Mouse (Mus musculus): ENCODE measurements around the gene Usp1. TPM values are rescaled to one million over a fixed set of nuclear protein-coding genes. Genes with fewer than 3 reads are reported as not detected.
A peak's percentile ranks its signal among the peaks of the same experiment; 100 is the strongest.

Usp1 gene
- 41.1 and 41.7 TPM in 2 replicates for polyA plus RNA-seq (2015; fragmentation: Nextera tagmentation; extraction: Ambion mirVana)

DNA sequence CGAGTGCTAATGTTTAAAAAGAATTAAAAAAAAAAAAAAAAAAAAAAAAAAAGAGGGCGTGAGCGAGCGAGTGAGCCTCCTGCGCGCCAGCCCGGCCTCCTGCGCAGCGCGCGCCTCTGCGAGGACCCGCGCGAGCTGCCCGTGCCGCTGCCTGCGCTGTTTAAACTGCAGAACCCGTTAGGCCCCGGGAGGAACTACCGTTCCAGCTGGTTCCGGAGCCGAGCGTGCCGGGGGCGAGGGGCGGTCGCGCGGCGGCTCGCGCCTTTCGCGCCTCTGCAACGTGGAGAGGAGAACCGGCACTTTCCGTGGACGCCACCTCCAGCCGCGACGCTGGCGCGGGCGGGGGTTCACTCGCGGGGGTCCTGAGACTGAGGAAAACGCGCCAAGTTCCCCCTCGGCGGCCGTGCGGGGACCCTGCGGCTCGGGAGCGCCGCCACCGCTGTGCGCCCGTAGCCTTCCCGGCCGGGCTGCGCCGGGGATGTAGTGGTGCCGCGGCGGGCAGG lies at the start of gene Usp1:
TSS of gene Usp1 (plus strand) at position 243 of the 503 bp plus-strand sequence.
- H3K4me2 ChIP-seq (ENCODE audit: low read depth, low read length): peak within 1 kb of the TSS; percentile 94
- H3K4me1 ChIP-seq (ENCODE audit: control insufficient read depth, low read depth, low read length): peaks cover 12% of the 10 kb centered on the region
- WGBS (ENCODE audit: insufficient replicate concordance): under 1% methylated on average over 63 of the region's 67 CpGs
- peak within 1 kb of the TSS; percentile 97 for H3K4me3 ChIP-seq (ENCODE audit: low read depth, low read length)
- H3K27ac ChIP-seq (ENCODE audit: low read length): peak within 1 kb of the TSS; percentile 99
- no peaks in the 10 kb centered on the region for H3K9me3 ChIP-seq (replicated peaks; ENCODE audit: control insufficient read depth, low read length)
- no peaks in the 10 kb centered on the region for H3K36me3 ChIP-seq (ENCODE audit: control insufficient read depth, insufficient read depth)
- peak; percentile 12 for ATAC-seq (ENCODE audit: low read depth)
- H3K9ac ChIP-seq (ENCODE audit: low read depth, low read length): peak within 1 kb of the TSS; percentile 98
- no peaks in the 10 kb centered on the region for H3K27me3 ChIP-seq (ENCODE audit: control insufficient read depth, insufficient read depth, low read depth, low read length)

DNA sequence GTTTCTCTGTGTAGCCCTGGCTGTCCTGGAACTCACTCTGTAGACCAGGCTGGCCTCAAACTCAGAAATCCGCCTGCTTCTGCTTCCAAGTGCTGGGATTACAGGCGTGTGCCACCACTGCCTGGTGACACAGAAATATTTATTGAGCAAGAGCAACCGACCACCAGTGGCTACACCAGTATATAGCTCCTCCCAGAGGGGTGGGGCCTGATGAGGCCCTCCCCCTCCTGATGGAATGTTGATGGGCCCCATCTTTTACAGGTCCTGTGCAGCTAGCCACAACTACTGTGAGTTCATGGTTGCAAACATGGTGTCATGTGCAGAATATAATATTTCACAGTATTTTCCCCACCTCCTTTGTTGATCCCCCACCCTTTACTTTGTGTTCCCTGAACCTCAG lies 40.9 kb upstream of the Usp1 start:
- H3K36me3 ChIP-seq (ENCODE audit: control insufficient read depth, insufficient read depth): no peaks in the 10 kb centered on the region
- no peak overlapping the region for H3K4me3 ChIP-seq (ENCODE audit: low read depth, low read length)
- no peak overlapping the region for H3K9ac ChIP-seq (ENCODE audit: low read depth, low read length)
- no peaks in the 10 kb centered on the region for H3K9me3 ChIP-seq (replicated peaks; ENCODE audit: control insufficient read depth, low read length)
- 53% methylated on average over 3 of the region's 3 CpGs for WGBS (ENCODE audit: insufficient replicate concordance)
- no peak overlapping the region for H3K27ac ChIP-seq (ENCODE audit: low read length)
- H3K27me3 ChIP-seq (ENCODE audit: control insufficient read depth, insufficient read depth, low read depth, low read length): no peaks in the 10 kb centered on the region
- no peak for ATAC-seq (ENCODE audit: low read depth)
- no peak overlapping the region for H3K4me2 ChIP-seq (ENCODE audit: low read depth, low read length)
- no peaks in the 10 kb centered on the region for H3K4me1 ChIP-seq (ENCODE audit: control insufficient read depth, low read depth, low read length)

DNA sequence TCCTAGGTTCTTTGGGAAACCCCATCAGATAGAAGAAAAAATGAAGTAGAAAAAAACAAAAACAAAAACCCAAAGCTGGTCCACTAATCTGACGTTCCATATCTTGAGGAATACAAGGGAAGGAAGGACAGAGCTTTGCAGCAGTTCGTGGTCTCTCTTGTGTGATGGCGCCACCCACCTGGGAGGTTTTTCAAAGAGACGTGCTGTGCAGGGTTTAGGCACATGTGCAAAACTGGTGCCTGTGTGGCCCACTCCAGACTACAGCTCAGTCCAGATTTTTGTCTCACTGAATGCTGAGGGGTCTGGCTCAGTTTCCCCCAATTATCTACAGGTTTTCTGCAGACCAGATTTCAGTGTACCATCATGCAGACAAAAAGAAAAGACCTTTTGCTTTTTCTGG lies 37.2 kb upstream of the Usp1 start:
- H3K9ac ChIP-seq (ENCODE audit: low read depth, low read length): no peak overlapping the region
- no peaks in the 10 kb centered on the region for H3K4me1 ChIP-seq (ENCODE audit: control insufficient read depth, low read depth, low read length)
- H3K36me3 ChIP-seq (ENCODE audit: control insufficient read depth, insufficient read depth): no peaks in the 10 kb centered on the region
- WGBS (ENCODE audit: insufficient replicate concordance): 52% methylated on average over 4 of the region's 4 CpGs
- H3K27me3 ChIP-seq (ENCODE audit: control insufficient read depth, insufficient read depth, low read depth, low read length): no peaks in the 10 kb centered on the region
- H3K27ac ChIP-seq (ENCODE audit: low read length): no peak overlapping the region
- no peak for ATAC-seq (ENCODE audit: low read depth)
- no peak overlapping the region for H3K4me3 ChIP-seq (ENCODE audit: low read depth, low read length)
- H3K9me3 ChIP-seq (replicated peaks; ENCODE audit: control insufficient read depth, low read length): no peaks in the 10 kb centered on the region
- H3K4me2 ChIP-seq (ENCODE audit: low read depth, low read length): no peak overlapping the region

DNA sequence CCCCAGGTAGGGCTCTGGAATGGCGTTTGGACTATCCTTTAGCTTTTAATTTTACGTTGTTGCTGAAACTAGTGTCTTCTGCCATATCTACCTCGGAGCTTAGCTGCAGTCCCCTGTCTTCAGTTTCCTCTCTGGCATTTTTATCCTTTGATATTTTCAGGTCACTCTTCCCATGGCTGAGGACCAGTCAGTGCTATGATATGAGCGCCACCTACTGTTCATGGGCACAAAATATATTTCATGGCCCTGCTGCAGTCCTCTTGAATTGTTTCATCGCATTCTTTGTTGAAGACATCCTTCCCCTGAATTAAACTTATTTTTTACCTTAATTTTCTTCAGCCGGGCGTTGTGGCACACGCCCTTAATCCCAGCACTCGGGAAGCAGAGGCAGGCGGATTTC lies 36.5 kb upstream of the Usp1 start:
- ATAC-seq (ENCODE audit: low read depth): no peak
- Histone ChIP-seq H3K9me3 (replicated peaks; ENCODE audit: control insufficient read depth, low read length) (no peaks in the 10 kb centered on the region), H3K4me1 (ENCODE audit: control insufficient read depth, low read depth, low read length) (no peaks in the 10 kb centered on the region), H3K27ac (ENCODE audit: low read length) (no peak overlapping the region), H3K4me3 (ENCODE audit: low read depth, low read length) (no peak overlapping the region), H3K9ac (ENCODE audit: low read depth, low read length) (no peak overlapping the region), H3K27me3 (ENCODE audit: control insufficient read depth, insufficient read depth, low read depth, low read length) (no peaks in the 10 kb centered on the region), H3K36me3 (ENCODE audit: control insufficient read depth, insufficient read depth) (no peaks in the 10 kb centered on the region), H3K4me2 (ENCODE audit: low read depth, low read length) (no peak overlapping the region)
- 20% methylated on average over 10 of the region's 10 CpGs for WGBS (ENCODE audit: insufficient replicate concordance)

DNA sequence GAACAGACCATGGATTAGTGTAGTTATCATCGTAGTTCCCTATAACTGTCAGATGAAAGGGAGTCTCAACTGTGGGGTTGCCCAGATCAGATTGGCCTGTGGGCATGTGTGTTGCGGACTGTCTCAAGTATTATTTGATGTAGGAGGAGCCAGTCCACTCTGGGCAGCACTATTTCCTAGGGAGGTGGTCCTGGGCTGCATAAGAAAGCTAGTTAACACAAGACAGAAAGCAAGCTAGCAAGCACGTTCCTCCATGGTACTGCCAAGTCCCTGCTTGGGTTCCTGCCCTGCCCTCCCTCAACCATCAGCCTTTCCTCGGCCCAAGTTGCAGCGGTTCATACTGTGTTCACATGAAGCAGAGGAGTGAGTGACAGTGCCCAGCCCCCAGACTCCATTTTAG lies 13.4 kb upstream of the Usp1 start:
- no peak for ATAC-seq (ENCODE audit: low read depth)
- 69% methylated on average over 5 of the region's 5 CpGs for WGBS (ENCODE audit: insufficient replicate concordance)
- H3K36me3 ChIP-seq (ENCODE audit: control insufficient read depth, insufficient read depth): no peaks in the 10 kb centered on the region

DNA sequence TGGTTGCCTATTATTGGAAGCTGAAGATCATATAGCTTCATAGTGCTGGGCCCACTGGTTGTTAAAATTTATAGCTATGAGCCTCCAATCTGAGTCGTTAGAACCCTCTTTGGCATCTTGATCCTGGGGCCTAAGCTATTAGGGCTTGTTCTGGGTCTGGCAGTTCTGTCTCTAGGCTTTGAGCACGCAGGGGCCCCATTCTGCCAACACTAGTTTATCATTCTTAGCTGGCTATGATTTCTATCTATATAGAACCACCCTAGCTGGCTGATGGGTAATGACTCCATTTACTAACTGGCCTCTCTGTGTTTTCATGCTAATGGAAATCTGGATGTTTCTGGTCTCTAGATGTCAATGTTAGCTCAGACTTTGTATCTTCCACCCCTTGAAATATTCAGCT lies 5.9 kb upstream of the Usp1 start:
- Histone ChIP-seq H3K27ac (ENCODE audit: low read length) (no peak overlapping the region), H3K4me2 (ENCODE audit: low read depth, low read length) (no peak overlapping the region), H3K4me3 (ENCODE audit: low read depth, low read length) (no peak overlapping the region), H3K36me3 (ENCODE audit: control insufficient read depth, insufficient read depth) (no peaks in the 10 kb centered on the region), H3K9ac (ENCODE audit: low read depth, low read length) (no peak overlapping the region), H3K27me3 (ENCODE audit: control insufficient read depth, insufficient read depth, low read depth, low read length) (no peaks in the 10 kb centered on the region), H3K4me1 (ENCODE audit: control insufficient read depth, low read depth, low read length) (peaks cover 4% of the 10 kb centered on the region), H3K9me3 (replicated peaks; ENCODE audit: control insufficient read depth, low read length) (no peaks in the 10 kb centered on the region)
- 61% methylated on average over 2 of the region's 2 CpGs for WGBS (ENCODE audit: insufficient replicate concordance)
- no peak for ATAC-seq (ENCODE audit: low read depth)

More for the DNA sequence above, 13.4 kb upstream of the Usp1 start:
- H3K9ac ChIP-seq (ENCODE audit: low read depth, low read length): no peak overlapping the region
- no peaks in the 10 kb centered on the region for H3K27me3 ChIP-seq (ENCODE audit: control insufficient read depth, insufficient read depth, low read depth, low read length)
- no peak overlapping the region for H3K4me3 ChIP-seq (ENCODE audit: low read depth, low read length)
- no peaks in the 10 kb centered on the region for H3K4me1 ChIP-seq (ENCODE audit: control insufficient read depth, low read depth, low read length)
- H3K9me3 ChIP-seq (replicated peaks; ENCODE audit: control insufficient read depth, low read length): no peaks in the 10 kb centered on the region
- H3K27ac ChIP-seq (ENCODE audit: low read length): no peak overlapping the region
- H3K4me2 ChIP-seq (ENCODE audit: low read depth, low read length): no peak overlapping the region

DNA sequence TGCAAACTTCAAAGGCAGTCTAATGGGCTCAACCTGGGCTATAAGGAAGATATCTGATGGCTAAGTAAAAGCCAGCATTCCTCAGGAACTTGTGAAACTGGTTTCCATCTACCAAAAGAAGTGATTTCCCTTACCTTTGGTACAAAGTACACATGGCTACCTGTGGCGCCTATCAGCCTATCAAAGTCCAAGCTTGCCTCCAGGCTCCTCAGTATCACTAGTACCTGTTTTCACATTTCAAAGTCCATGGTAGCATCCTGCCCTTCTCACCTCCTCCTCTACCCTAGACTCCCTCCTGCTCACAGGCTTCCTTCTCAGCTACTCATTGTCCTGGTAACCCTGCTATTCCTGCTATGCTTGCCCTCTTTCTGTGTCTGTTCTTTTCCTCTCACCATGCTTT lies 5.4 kb upstream of the Usp1 start:
- no peaks in the 10 kb centered on the region for H3K27me3 ChIP-seq (ENCODE audit: control insufficient read depth, insufficient read depth, low read depth, low read length)
- no peak overlapping the region for H3K9ac ChIP-seq (ENCODE audit: low read depth, low read length)
- no peaks in the 10 kb centered on the region for H3K9me3 ChIP-seq (replicated peaks; ENCODE audit: control insufficient read depth, low read length)
- no peak for ATAC-seq (ENCODE audit: low read depth)
- no peak overlapping the region for H3K4me3 ChIP-seq (ENCODE audit: low read depth, low read length)
- peaks cover 4% of the 10 kb centered on the region for H3K4me1 ChIP-seq (ENCODE audit: control insufficient read depth, low read depth, low read length)
- no peaks in the 10 kb centered on the region for H3K36me3 ChIP-seq (ENCODE audit: control insufficient read depth, insufficient read depth)
- 50% methylated on average over 1 of the region's 1 CpGs for WGBS (ENCODE audit: insufficient replicate concordance)
- no peak overlapping the region for H3K27ac ChIP-seq (ENCODE audit: low read length)
- no peak overlapping the region for H3K4me2 ChIP-seq (ENCODE audit: low read depth, low read length)

DNA sequence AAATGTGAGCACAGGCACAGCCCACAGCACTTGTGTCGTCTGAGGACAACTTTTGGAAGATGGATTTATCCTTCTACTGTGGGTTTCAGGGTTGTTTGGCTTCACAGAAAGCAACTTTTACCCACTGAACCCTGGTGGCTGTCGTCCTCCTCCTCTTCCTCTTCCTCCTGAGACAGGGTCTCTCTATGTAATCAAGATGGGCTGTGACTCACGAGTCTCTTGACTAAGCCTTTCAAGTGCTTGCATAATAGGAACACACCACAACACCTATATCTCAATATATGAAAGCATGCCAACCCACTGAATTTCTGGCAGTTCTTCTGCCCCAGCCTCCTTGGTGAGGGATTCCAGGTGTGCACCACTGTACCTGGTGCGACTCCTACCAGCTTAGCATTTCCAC lies 2.7 kb upstream of the Usp1 start:
- H3K4me3 ChIP-seq (ENCODE audit: low read depth, low read length): no peak overlapping the region
- H3K9ac ChIP-seq (ENCODE audit: low read depth, low read length): no peak overlapping the region
- no peaks in the 10 kb centered on the region for H3K27me3 ChIP-seq (ENCODE audit: control insufficient read depth, insufficient read depth, low read depth, low read length)
- H3K27ac ChIP-seq (ENCODE audit: low read length): no peak overlapping the region
- H3K4me1 ChIP-seq (ENCODE audit: control insufficient read depth, low read depth, low read length): peaks cover 11% of the 10 kb centered on the region
- H3K4me2 ChIP-seq (ENCODE audit: low read depth, low read length): no peak overlapping the region
- H3K36me3 ChIP-seq (ENCODE audit: control insufficient read depth, insufficient read depth): no peaks in the 10 kb centered on the region
- no peak for ATAC-seq (ENCODE audit: low read depth)
- no peaks in the 10 kb centered on the region for H3K9me3 ChIP-seq (replicated peaks; ENCODE audit: control insufficient read depth, low read length)
- 70% methylated on average over 4 of the region's 4 CpGs for WGBS (ENCODE audit: insufficient replicate concordance)

DNA sequence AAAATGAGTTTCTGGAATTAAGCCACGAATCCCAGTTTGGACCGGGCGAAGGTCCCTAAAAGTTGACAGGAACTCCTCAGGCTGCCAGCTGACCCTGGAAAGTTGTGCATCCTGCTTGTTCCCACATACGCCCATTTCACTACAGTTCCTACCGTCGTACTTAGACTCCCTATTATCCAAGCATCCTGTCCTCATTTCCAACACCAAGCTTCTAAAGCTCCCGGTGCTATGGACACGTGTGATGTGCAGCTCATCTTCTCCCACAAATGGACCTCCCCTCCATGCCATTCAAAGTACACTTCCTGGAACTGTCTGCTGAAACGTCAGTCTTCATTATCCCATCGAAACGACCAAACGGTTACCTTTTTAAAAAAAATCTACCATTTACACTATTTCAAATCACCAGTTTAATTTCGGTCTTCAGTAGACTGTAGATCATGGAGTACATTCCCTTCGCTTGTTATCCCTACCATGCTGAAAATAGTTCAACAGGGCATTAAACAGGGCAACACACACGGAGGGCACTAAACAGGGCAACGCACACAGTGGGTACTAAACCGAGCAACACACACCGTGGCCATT lies 1.5 kb upstream of the Usp1 start:
- ATAC-seq (ENCODE audit: low read depth): no peak
- H3K4me3 ChIP-seq (ENCODE audit: low read depth, low read length): peak overlapping the region; percentile 97
- peak overlapping the region; percentile 99 for H3K27ac ChIP-seq (ENCODE audit: low read length)
- H3K9ac ChIP-seq (ENCODE audit: low read depth, low read length): peak overlapping the region; percentile 87
- peaks cover 12% of the 10 kb centered on the region for H3K4me1 ChIP-seq (ENCODE audit: control insufficient read depth, low read depth, low read length)
- H3K4me2 ChIP-seq (ENCODE audit: low read depth, low read length): peak overlapping the region; percentile 94
- H3K9me3 ChIP-seq (replicated peaks; ENCODE audit: control insufficient read depth, low read length): no peaks in the 10 kb centered on the region
- WGBS (ENCODE audit: insufficient replicate concordance): 8% methylated on average over 18 of the region's 18 CpGs
- no peaks in the 10 kb centered on the region for H3K36me3 ChIP-seq (ENCODE audit: control insufficient read depth, insufficient read depth)
- H3K27me3 ChIP-seq (ENCODE audit: control insufficient read depth, insufficient read depth, low read depth, low read length): no peaks in the 10 kb centered on the region
